Comparison of ENCODE assay signal across 8 mouse cellular contexts in genomic region chr4:135439188-135439647, GRCm38 (mm10). TPM values are rescaled to one million over a fixed set of nuclear protein-coding genes. Genes with fewer than 3 reads are reported as not detected.
DNase-seq lines count a peak whose midpoint lies in the region; ATAC-seq lines count a peak whose summit lies in the region.

No protein-coding gene starts in this region.

- H3K27ac ChIP-seq in embryonic facial prominence, embryonic 15.5 days (replicated peaks): no peak overlapping the region

- no peaks in the 10 kb centered on the region for H3K36me3 ChIP-seq in embryonic facial prominence, embryonic 15.5 days

- DNase-seq in urinary bladder, postnatal 14 days (ENCODE audit: low spot score): peak; percentile 60
- no peak for DNase-seq in urinary bladder, adult 2 months (ENCODE audit: low spot score)
- peak; percentile 38 to 45 for DNase-seq in heart, postnatal 36 days
- peak; percentile 79 for DNase-seq in large intestine, adult 2 months (ENCODE audit: low read depth, low spot score)
- DNase-seq in spleen, postnatal 4 days (ENCODE audit: low spot score in 2 of 2): peak; percentile 80 to 87
- no peak for DNase-seq in frontal cortex, postnatal 14 days (ENCODE audit: low spot score in 2 of 2)

- H3K9ac ChIP-seq in embryonic facial prominence, embryonic 15.5 days: no peak overlapping the region

- ATAC-seq in embryonic facial prominence, embryonic 15.5 days (ENCODE audit: insufficient number of reproducible peaks, low FRiP score, low TSS enrichment, low read depth): peak; percentile 65
- peak; percentile 88 for ATAC-seq in megakaryocyte-erythroid progenitor cell, adult 5-6 weeks (replicated peaks; ENCODE audit: low FRiP score, low TSS enrichment, poor library complexity, severe bottlenecking)

- no peaks in the 10 kb centered on the region for H3K9me3 ChIP-seq in embryonic facial prominence, embryonic 15.5 days (replicated peaks)

- H3K4me2 ChIP-seq in embryonic facial prominence, embryonic 15.5 days (replicated peaks): peak overlapping the region; percentile 41

- WGBS in embryonic facial prominence, embryonic 15.5 days: 1% methylated on average over 15 of the region's 15 CpGs
- under 1% methylated on average over 15 of the region's 15 CpGs for WGBS in large intestine, adult 2 months

- peak overlapping the region; percentile 20 for H3K4me3 ChIP-seq in embryonic facial prominence, embryonic 15.5 days (replicated peaks)

- H3K4me1 ChIP-seq in embryonic facial prominence, embryonic 15.5 days: peaks cover 10% of the 10 kb centered on the region

- no peaks in the 10 kb centered on the region for H3K27me3 ChIP-seq in embryonic facial prominence, embryonic 15.5 days

- intact Hi-C loops in heart, postnatal 36 days (cut with DNase I): no loop called here

RNA-seq across cellular contexts. Expression of gene Rcan3, which starts 5.6 kb away (rescaled TPM):
- polyA plus RNA-seq in urinary bladder, adult 2 months (2012; rRNA removed): 18.7 and 20.4 TPM in 2 replicates
- 16.3 and 20.1 TPM in 2 replicates for polyA plus RNA-seq in embryonic facial prominence, embryonic 15.5 days (2015; fragmentation: Nextera tagmentation; extraction: Ambion mirVana)
- total RNA-seq in heart, postnatal 36 days (2021): 10 to 100 TPM; 10.8 to 15.0 TPM
- 7.7 and 8.4 TPM in 2 replicates for polyA plus RNA-seq in large intestine, adult 2 months (2012; rRNA removed)
- 9.2 and 10.6 TPM in 2 replicates for total RNA-seq in megakaryocyte-erythroid progenitor cell, adult 5-6 weeks (2014; fragmentation: Nextera tagmentation)
- 8.6 and 9.3 TPM in 2 replicates for total RNA-seq in megakaryocyte-erythroid progenitor cell, adult 5-6 weeks (2017)

RNA-seq across cellular contexts. Expression of gene Ncmap, which starts 41.2 kb away (rescaled TPM):
- polyA plus RNA-seq in urinary bladder, adult 2 months (2012; rRNA removed): 9.9 and 10.4 TPM in 2 replicates
- polyA plus RNA-seq in embryonic facial prominence, embryonic 15.5 days (2015; fragmentation: Nextera tagmentation; extraction: Ambion mirVana): 3.5 and 7.3 TPM in 2 replicates
- total RNA-seq in heart, postnatal 36 days (2021): under 1 TPM in 1 of 2 experiments, not detected in 1; 0.33 TPM
- polyA plus RNA-seq in large intestine, adult 2 months (2012; rRNA removed): 0.73 and 0.74 TPM in 2 replicates
- 0.81 TPM in 1 of 2 replicates, not detected in the other for total RNA-seq in megakaryocyte-erythroid progenitor cell, adult 5-6 weeks (2014; fragmentation: Nextera tagmentation)
- not detected in 2 replicates for total RNA-seq in megakaryocyte-erythroid progenitor cell, adult 5-6 weeks (2017)

RNA-seq across cellular contexts. Expression of gene Stpg1, which starts 55.4 kb away (rescaled TPM):
- polyA plus RNA-seq in urinary bladder, adult 2 months (2012; rRNA removed): 1.3 and 1.4 TPM in 2 replicates
- polyA plus RNA-seq in embryonic facial prominence, embryonic 15.5 days (2015; fragmentation: Nextera tagmentation; extraction: Ambion mirVana): 0.87 and 1.9 TPM in 2 replicates
- total RNA-seq in heart, postnatal 36 days (2021): under 1 TPM in 1 of 2 experiments, not detected in 1; 0.38 TPM
- 0.21 TPM in 2 replicates for polyA plus RNA-seq in large intestine, adult 2 months (2012; rRNA removed)
- not detected in 2 replicates for total RNA-seq in megakaryocyte-erythroid progenitor cell, adult 5-6 weeks (2014; fragmentation: Nextera tagmentation)
- not detected in 2 replicates for total RNA-seq in megakaryocyte-erythroid progenitor cell, adult 5-6 weeks (2017)

RNA-seq across cellular contexts. Expression of gene Nipal3, which starts 55.6 kb away (rescaled TPM):
- 26.9 and 40.9 TPM in 2 replicates for polyA plus RNA-seq in urinary bladder, adult 2 months (2012; rRNA removed)
- polyA plus RNA-seq in embryonic facial prominence, embryonic 15.5 days (2015; fragmentation: Nextera tagmentation; extraction: Ambion mirVana): 2.5 and 2.9 TPM in 2 replicates
- total RNA-seq in heart, postnatal 36 days (2021): 10 to 100 TPM; 36.9 to 42.6 TPM
- polyA plus RNA-seq in large intestine, adult 2 months (2012; rRNA removed): 25.5 and 32.8 TPM in 2 replicates
- 14.5 and 19.2 TPM in 2 replicates for total RNA-seq in megakaryocyte-erythroid progenitor cell, adult 5-6 weeks (2014; fragmentation: Nextera tagmentation)
- 17.0 and 32.2 TPM in 2 replicates for total RNA-seq in megakaryocyte-erythroid progenitor cell, adult 5-6 weeks (2017)

Comparison
In these comparisons a context has a peak if more than half of its experiments do, and no peak if none do; other contexts are left out.
1. DNase-seq: peak in urinary bladder, postnatal 14 days (single experiment), heart, postnatal 36 days (2 of 2), large intestine, adult 2 months (single experiment) and spleen, postnatal 4 days (2 of 2); none in urinary bladder, adult 2 months (single experiment) and frontal cortex, postnatal 14 days (0 of 2).